Mouse (Mus musculus) embryonic facial prominence, embryonic 12.5 days (tissue): ENCODE data around the gene Lmod2. TPM values are rescaled to one million over a fixed set of nuclear protein-coding genes. Genes with fewer than 3 reads are reported as not detected.

Source experiments
- ATAC-seq: fragments of 200-750 bp; cut with Nextera tagmentation; 2 replicates; pipeline ENCODE4 v1.8.0; 2017; ENCODE audit not compliant: insufficient number of reproducible peaks, insufficient read depth, low FRiP score, low TSS enrichment
- H3K27ac ChIP-seq: fragments of 300-500 bp; sonication (generic); 2 replicates; pipeline ENCODE4 v1.5.1; 2016; ENCODE audit warnings: mild to moderate bottlenecking
- H3K27me3 ChIP-seq: fragments of 300-500 bp; sonication (generic); 2 replicates; pipeline ENCODE4 v1.6.1; 2016; ENCODE audit warnings: mild to moderate bottlenecking, moderate library complexity
- H3K36me3 ChIP-seq: fragments of 300-500 bp; sonication (generic); 2 replicates; pipeline ENCODE4 v1.6.1; 2016; ENCODE audit warnings: mild to moderate bottlenecking
- H3K4me1 ChIP-seq: fragments of 300-500 bp; sonication (generic); 2 replicates; pipeline ENCODE4 v1.6.1; 2016
- H3K4me2 ChIP-seq: fragments of 300-500 bp; sonication (generic); replicated peaks from 2 replicates; pipeline ENCODE4 v1.6.1; 2016; ENCODE audit warnings: mild to moderate bottlenecking, moderate library complexity
- H3K4me3 ChIP-seq: fragments of 300-500 bp; sonication (generic); 2 replicates; pipeline ENCODE4 v1.5.1; 2016; ENCODE audit warnings: mild to moderate bottlenecking
- H3K9ac ChIP-seq: fragments of 300-500 bp; sonication (generic); 2 replicates; pipeline ENCODE4 v1.6.1; 2016; ENCODE audit warnings: mild to moderate bottlenecking, moderate library complexity
- H3K9me3 ChIP-seq: fragments of 300-500 bp; sonication (generic); 2 replicates; pipeline ENCODE4 v1.6.1; 2016; ENCODE audit warnings: mild to moderate bottlenecking, moderate library complexity
- WGBS: fragments of 180-500 bp; shearing (Covaris S2); methylation state at CpG from one replicate; pipeline ENCODE4 v1.1.7; 2016; 5-methylcytosine and 5-hydroxymethylcytosine counted together
- polyA plus RNA-seq: library from polyadenylated mRNA; unstranded; fragments of >200 nt; fragmentation: Nextera tagmentation; extraction: Ambion mirVana; gene quantifications from 2 replicates; pipeline ENCODE4 v1.2.1, GENCODE M21; 2016

Gene Lmod2
- polyA plus RNA-seq, 1 experiment from 2014 or later: 0.18 TPM

- ATAC-seq: no peak
- Histone ChIP-seq H3K4me1 (no peaks in the 10 kb centered on the region; the same call in 1 of the 2 replicates), H3K9me3 (no peaks in the 10 kb centered on the region), H3K27ac (no peak overlapping the region), H3K36me3 (no peaks in the 10 kb centered on the region), H3K9ac (no peak overlapping the region), H3K27me3 (no peaks in the 10 kb centered on the region), H3K4me2 (no peak overlapping the region), H3K4me3 (no peak overlapping the region)
- 83% methylated on average over 4 of the region's 4 CpGs for WGBS
Observed at GRCm38 (mm10) chr6:24647103-24647691, 49.6 kb downstream of the Lmod2 start.

GRCm38 (mm10) chr6:24648403-24648802 lies 50.8 kb downstream of the Lmod2 start:
- Histone ChIP-seq H3K9ac (no peak overlapping the region), H3K4me3 (no peak overlapping the region)

GRCm38 (mm10) chr6:24650719-24651118 lies 53.2 kb downstream of the Lmod2 start:
- H3K9ac ChIP-seq: no peak overlapping the region
- no peak for ATAC-seq
- 0 out of 2 replicates have a peak, but pooled peaks cover 2% of the 10 kb centered on the region for H3K36me3 ChIP-seq
- no peaks in the 10 kb centered on the region for H3K27me3 ChIP-seq
- no peak overlapping the region for H3K4me2 ChIP-seq
- H3K27ac ChIP-seq: no peak overlapping the region
- H3K4me3 ChIP-seq: no peak overlapping the region
- WGBS: 83% methylated on average over 3 of the region's 3 CpGs
- no peaks in the 10 kb centered on the region for H3K9me3 ChIP-seq
- H3K4me1 ChIP-seq: no peaks in the 10 kb centered on the region; the same call in 1 of the 2 replicates

More at GRCm38 (mm10) chr6:24648403-24648802, 50.8 kb downstream of the Lmod2 start:
- H3K9me3 ChIP-seq: no peaks in the 10 kb centered on the region
- H3K27ac ChIP-seq: no peak overlapping the region
- no peak overlapping the region for H3K4me2 ChIP-seq
- no peaks in the 10 kb centered on the region; the same call in 1 of the 2 replicates for H3K4me1 ChIP-seq
- no peaks in the 10 kb centered on the region for H3K27me3 ChIP-seq
- H3K36me3 ChIP-seq: 0 out of 2 replicates have a peak, but pooled peaks cover 2% of the 10 kb centered on the region
- 91% methylated on average over 4 of the region's 4 CpGs for WGBS
- ATAC-seq: no peak

GRCm38 (mm10) chr6:24651538-24651937 lies 54.0 kb downstream of the Lmod2 start:
- H3K4me3 ChIP-seq: no peak overlapping the region
- no peaks in the 10 kb centered on the region; the same call in 1 of the 2 replicates for H3K4me1 ChIP-seq
- H3K9ac ChIP-seq: no peak overlapping the region
- H3K27me3 ChIP-seq: no peaks in the 10 kb centered on the region
- WGBS: 79% methylated on average over 7 of the region's 7 CpGs
- no peaks in the 10 kb centered on the region for H3K9me3 ChIP-seq
- H3K36me3 ChIP-seq: 0 out of 2 replicates have a peak, but pooled peaks cover 2% of the 10 kb centered on the region
- H3K27ac ChIP-seq: no peak overlapping the region
- ATAC-seq: no peak
- no peak overlapping the region for H3K4me2 ChIP-seq

Other genes starting within 250 kb of the Lmod2 start
- 0.06 and 0.08 TPM in 2 replicates for gene Iqub, start 82.7 kb upstream of the Lmod2 start, polyA plus RNA-seq
- 327 and 344 TPM in 2 replicates for gene Ndufa5, start 69.7 kb upstream of the Lmod2 start, polyA plus RNA-seq
- not detected in 2 replicates for gene Asb15, start 69.6 kb upstream of the Lmod2 start, polyA plus RNA-seq
- 74.8 and 85.7 TPM in 2 replicates for gene Wasl, start 67.2 kb downstream of the Lmod2 start, polyA plus RNA-seq
- gene Hyal6, start 135.5 kb downstream of the Lmod2 start, polyA plus RNA-seq: not detected in 2 replicates
- not detected in 2 replicates for gene Hyal4, start 150.6 kb downstream of the Lmod2 start, polyA plus RNA-seq
- not detected in 2 replicates for gene Spam1, start 193.4 kb downstream of the Lmod2 start, polyA plus RNA-seq